Mouse (Mus musculus) intestine, embryonic 15.5 days (tissue): ENCODE measurements at regions not wholly inside any gene's neighbourhood (a gene's known extent, or its start where the extent isn't known, plus 50 kb on each side); places are given as distances from the start of the nearest gene placed in this dataset.

ENCODE experiments used
- ATAC-seq: fragments of 200-750 bp; cut with Nextera tagmentation; 2 replicates; pipeline ENCODE4 v1.8.0; 2017; ENCODE audit warnings: moderate TSS enrichment, moderate library complexity
- H3K27ac ChIP-seq: fragments of 300-500 bp; sonication (generic); 2 replicates; pipeline ENCODE4 v1.5.1; 2015; ENCODE audit warnings: mild to moderate bottlenecking, inconsistent platforms
- H3K27me3 ChIP-seq: fragments of 300-500 bp; sonication (generic); replicated peaks from 2 replicates; pipeline ENCODE4 v1.6.1; 2015; ENCODE audit warnings: inconsistent platforms
- H3K36me3 ChIP-seq: fragments of 300-500 bp; sonication (generic); 2 replicates; pipeline ENCODE4 v1.6.1; 2015; ENCODE audit warnings: inconsistent platforms
- H3K4me1 ChIP-seq: fragments of 300-500 bp; sonication (generic); replicated peaks from 2 replicates; pipeline ENCODE4 v1.6.1; 2015; ENCODE audit warnings: inconsistent platforms
- H3K4me2 ChIP-seq: fragments of 300-500 bp; sonication (generic); replicated peaks from 2 replicates; pipeline ENCODE4 v1.6.1; 2015; ENCODE audit warnings: mild to moderate bottlenecking, inconsistent platforms
- H3K4me3 ChIP-seq: fragments of 300-500 bp; sonication (generic); replicated peaks from 2 replicates; pipeline ENCODE4 v1.5.1; 2015; ENCODE audit warnings: inconsistent platforms
- H3K9ac ChIP-seq: fragments of 300-500 bp; sonication (generic); 2 replicates; pipeline ENCODE4 v1.6.1; 2015; ENCODE audit warnings: inconsistent platforms
- H3K9me3 ChIP-seq: fragments of 300-500 bp; sonication (generic); 2 replicates; pipeline ENCODE4 v1.6.1; 2016; ENCODE audit warnings: inconsistent platforms
- WGBS: fragments of 180-500 bp; shearing (Covaris S2); methylation state at CpG from one replicate; pipeline ENCODE4 v1.1.7; 2015; 5-methylcytosine and 5-hydroxymethylcytosine counted together

GRCm38 (mm10) chrX:43686635-43687034, 95.7 kb downstream of the Tex13c1 start:
- Histone ChIP-seq H3K4me3 (no peak overlapping the region), H3K36me3 (no peaks in the 10 kb centered on the region), H3K9ac (no peak overlapping the region), H3K4me2 (no peak overlapping the region), H3K4me1 (no peaks in the 10 kb centered on the region), H3K27me3 (no peaks in the 10 kb centered on the region), H3K27ac (no peak overlapping the region), H3K9me3 (no peaks in the 10 kb centered on the region)
- ATAC-seq = peak; percentile 71
- 60% methylated on average over 4 of the region's 4 CpGs for WGBS

GRCm38 (mm10) chrX:43736838-43737237, 145.9 kb downstream of the Tex13c1 start:
- H3K27me3 ChIP-seq = no peaks in the 10 kb centered on the region
- H3K4me2 ChIP-seq = no peak overlapping the region
- no peak overlapping the region for H3K27ac ChIP-seq
- H3K9ac ChIP-seq = no peak overlapping the region
- H3K9me3 ChIP-seq = no peaks in the 10 kb centered on the region
- H3K4me1 ChIP-seq = no peaks in the 10 kb centered on the region
- no peaks in the 10 kb centered on the region for H3K36me3 ChIP-seq
- H3K4me3 ChIP-seq = no peak overlapping the region
- 58% methylated on average over 1 of the region's 1 CpGs for WGBS
- ATAC-seq = no peak

GRCm38 (mm10) chrX:43739780-43740463, 149.0 kb downstream of the Tex13c1 start:
- Histone ChIP-seq H3K27ac (no peak overlapping the region), H3K27me3 (no peaks in the 10 kb centered on the region), H3K9me3 (no peaks in the 10 kb centered on the region), H3K4me1 (no peaks in the 10 kb centered on the region), H3K4me2 (no peak overlapping the region), H3K4me3 (no peak overlapping the region), H3K9ac (no peak overlapping the region), H3K36me3 (no peaks in the 10 kb centered on the region)
- 52% methylated on average over 4 of the region's 4 CpGs for WGBS
- ATAC-seq = peak; percentile 96
